Comparison of ENCODE assay signal across 9 mouse cellular contexts in genomic region chr12:80023107-80024078, GRCm38 (mm10).
DNase-seq lines count a peak whose midpoint lies in the region; ATAC-seq and TF ChIP-seq lines count a peak whose summit lies in the region.
"Had no signal": no experiment of that assay in that cellular context is flagged by ENCODE, and none has a peak within 500 bp of the region (broad histone marks: within the 10 kb centered on the region; RNA-seq: fewer than 3 reads in every experiment).

No protein-coding gene starts in this region.

- no peak for TF ChIP-seq CTCF in kidney, postnatal 0 days (IDR thresholded peaks at IDR 0.05; ENCODE audit: low read depth)

- DNase-seq in kidney, adult 8-10 months: no peak
- peak; percentile 74 for DNase-seq in kidney, postnatal 0 days (ENCODE audit: low spot score)
- no peak for DNase-seq in right cerebral cortex, adult 2 months (ENCODE audit: low spot score in 2 of 2)
- no peak for DNase-seq in cerebellum, adult 9-10 months

- H3K27me3 ChIP-seq in kidney, embryonic 14.5 days (ENCODE audit: control insufficient read depth, insufficient read depth, low read length): no peaks in the 10 kb centered on the region
- no peaks in the 10 kb centered on the region for H3K27me3 ChIP-seq in forebrain, embryonic 15.5 days
- H3K27me3 ChIP-seq in kidney, postnatal 0 days (ENCODE audit: insufficient read depth, low read length): no peaks in the 10 kb centered on the region
- no peaks in the 10 kb centered on the region for H3K27me3 ChIP-seq in neural tube, embryonic 12.5 days (replicated peaks)

- 9% methylated on average over 18 of the region's 18 CpGs for WGBS in kidney, embryonic 14.5 days
- WGBS in forebrain, embryonic 15.5 days: 9% methylated on average over 15 of the region's 18 CpGs
- 14% methylated on average over 18 of the region's 18 CpGs for WGBS in kidney, postnatal 0 days
- WGBS in neural tube, embryonic 12.5 days: 11% methylated on average over 18 of the region's 18 CpGs

- 0 out of 2 replicates have a peak overlapping the region, but pooled peaks have one; percentile 1 for H3K4me3 ChIP-seq in kidney, embryonic 14.5 days (ENCODE audit: low read length)
- no peak overlapping the region for H3K4me3 ChIP-seq in forebrain, embryonic 15.5 days
- H3K4me3 ChIP-seq in kidney, postnatal 0 days (replicated peaks; ENCODE audit: low read depth, low read length): no peak overlapping the region
- H3K4me3 ChIP-seq in neural tube, embryonic 12.5 days: no peak overlapping the region
- H3K4me3 ChIP-seq: erythroblast, embryonic 14.5 days had no signal

- H3K4me1 ChIP-seq in kidney, embryonic 14.5 days (ENCODE audit: control insufficient read depth, insufficient read depth, low read length): peaks cover 42% of the 10 kb centered on the region
- peaks cover 30% of the 10 kb centered on the region for H3K4me1 ChIP-seq in forebrain, embryonic 15.5 days
- H3K4me1 ChIP-seq in kidney, postnatal 0 days (replicated peaks; ENCODE audit: insufficient read depth, low read length): peaks cover 36% of the 10 kb centered on the region
- H3K4me1 ChIP-seq in neural tube, embryonic 12.5 days: peaks cover 34% of the 10 kb centered on the region

- no peaks in the 10 kb centered on the region for H3K9me3 ChIP-seq in kidney, embryonic 14.5 days (ENCODE audit: control insufficient read depth, low read length)
- no peaks in the 10 kb centered on the region for H3K9me3 ChIP-seq in forebrain, embryonic 15.5 days
- no peaks in the 10 kb centered on the region for H3K9me3 ChIP-seq in kidney, postnatal 0 days (replicated peaks; ENCODE audit: low read length)
- H3K9me3 ChIP-seq in neural tube, embryonic 12.5 days: no peaks in the 10 kb centered on the region

- 0 out of 2 replicates have a peak, but pooled peaks have one; percentile 18 for ATAC-seq in kidney, embryonic 14.5 days (ENCODE audit: low FRiP score, low TSS enrichment)
- ATAC-seq in forebrain, embryonic 15.5 days (replicated peaks): peak; percentile 69
- no peak for ATAC-seq in kidney, postnatal 0 days (replicated peaks; ENCODE audit: low FRiP score, low read depth)
- peak; percentile 80 for ATAC-seq in neural tube, embryonic 12.5 days (ENCODE audit: low FRiP score, low read depth)
- ATAC-seq in megakaryocyte progenitor cell, adult 5-6 weeks (replicated peaks; ENCODE audit: poor library complexity): no peak

- peak overlapping the region; percentile 71 for H3K27ac ChIP-seq in kidney, embryonic 14.5 days (ENCODE audit: low read depth, low read length)
- H3K27ac ChIP-seq in forebrain, embryonic 15.5 days (replicated peaks): peak overlapping the region; percentile 58
- peak overlapping the region; percentile 57 for H3K27ac ChIP-seq in kidney, postnatal 0 days
- peak overlapping the region; percentile 28; the same call in 1 of the 2 replicates for H3K27ac ChIP-seq in neural tube, embryonic 12.5 days

- no peaks in the 10 kb centered on the region for H3K36me3 ChIP-seq in kidney, embryonic 14.5 days (ENCODE audit: control insufficient read depth, insufficient read depth, low read length)
- H3K36me3 ChIP-seq in forebrain, embryonic 15.5 days: no peaks in the 10 kb centered on the region
- no peaks in the 10 kb centered on the region for H3K36me3 ChIP-seq in kidney, postnatal 0 days (ENCODE audit: insufficient read depth, low read length)
- H3K36me3 ChIP-seq in neural tube, embryonic 12.5 days: no peaks in the 10 kb centered on the region

- H3K4me2 ChIP-seq in kidney, embryonic 14.5 days (replicated peaks; ENCODE audit: low read depth, low read length): peak overlapping the region; percentile 28
- H3K4me2 ChIP-seq in forebrain, embryonic 15.5 days (replicated peaks): peak overlapping the region; percentile 33
- H3K4me2 ChIP-seq in kidney, postnatal 0 days (ENCODE audit: low read length): peak overlapping the region; percentile 24; the same call in 1 of the 2 replicates
- peak overlapping the region; percentile 48 for H3K4me2 ChIP-seq in neural tube, embryonic 12.5 days (replicated peaks)

- H3K9ac ChIP-seq in kidney, embryonic 14.5 days (ENCODE audit: low read depth, low read length): peak overlapping the region; percentile 42; the same call in 1 of the 2 replicates
- H3K9ac ChIP-seq in forebrain, embryonic 15.5 days (replicated peaks): no peak overlapping the region
- peak overlapping the region; percentile 19; the same call in 1 of the 2 replicates for H3K9ac ChIP-seq in kidney, postnatal 0 days (ENCODE audit: low read depth, low read length)
- no peak overlapping the region for H3K9ac ChIP-seq in neural tube, embryonic 12.5 days

Comparison
In these comparisons a context has a peak if more than half of its experiments do, and no peak if none do; other contexts are left out.
1. ATAC-seq: peak in kidney, embryonic 14.5 days (single experiment), forebrain, embryonic 15.5 days (single experiment) and neural tube, embryonic 12.5 days (single experiment); none in kidney, postnatal 0 days (single experiment) and megakaryocyte progenitor cell, adult 5-6 weeks (single experiment).
2. H3K9ac ChIP-seq: peak in kidney, embryonic 14.5 days (single experiment) and kidney, postnatal 0 days (single experiment); none in forebrain, embryonic 15.5 days (single experiment) and neural tube, embryonic 12.5 days (single experiment).
3. Peak in every context shown above with its lines, with median percentiles within 50 percentile points of each other: H3K27ac ChIP-seq and H3K4me2 ChIP-seq.